Mouse (Mus musculus) frontal cortex, postnatal 25 days (tissue): ENCODE results near the gene Ccdc13.
A peak's percentile ranks its signal among the peaks of the same experiment; 100 is the strongest.

Experiments
- DNase-seq, 2 experiments: peaks; one replicate each; pipeline ENCODE4 v3.0.0; 2022; ENCODE audit warnings: low spot score in 2 of 2

Ccdc13 gene

DNA sequence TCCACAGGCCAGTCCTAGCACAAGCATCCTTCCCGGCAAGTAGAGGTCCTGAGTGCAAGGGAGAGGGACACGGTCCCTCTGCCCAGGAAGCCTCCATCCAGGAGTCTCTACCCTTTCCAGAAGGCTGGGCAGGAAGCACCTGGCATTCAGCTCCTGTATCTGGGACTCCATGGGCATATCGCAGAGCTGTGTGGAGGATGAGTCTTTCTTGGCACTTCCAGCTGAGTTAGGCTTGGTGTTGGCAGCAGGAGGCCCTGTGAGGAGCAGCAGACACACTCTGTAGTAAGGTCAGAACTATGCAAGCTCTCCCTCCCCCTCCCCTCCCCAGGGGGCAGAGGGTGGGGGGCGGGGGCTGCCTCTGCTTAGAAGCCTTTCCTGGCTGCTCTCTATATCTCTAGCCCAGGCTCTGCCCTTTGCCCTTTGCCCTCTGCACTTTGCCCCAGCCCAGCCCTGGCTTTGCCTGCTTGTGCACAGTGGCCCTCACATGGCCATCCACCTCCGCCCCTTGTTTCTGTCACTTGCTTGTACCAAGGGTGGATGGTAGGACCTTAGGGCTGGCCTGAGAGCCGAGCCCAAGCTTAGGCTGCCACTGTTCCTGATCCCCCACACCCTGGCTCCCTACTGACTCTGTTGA is 40.3 kb downstream of the Ccdc13 start:
- no peak for DNase-seq

DNA sequence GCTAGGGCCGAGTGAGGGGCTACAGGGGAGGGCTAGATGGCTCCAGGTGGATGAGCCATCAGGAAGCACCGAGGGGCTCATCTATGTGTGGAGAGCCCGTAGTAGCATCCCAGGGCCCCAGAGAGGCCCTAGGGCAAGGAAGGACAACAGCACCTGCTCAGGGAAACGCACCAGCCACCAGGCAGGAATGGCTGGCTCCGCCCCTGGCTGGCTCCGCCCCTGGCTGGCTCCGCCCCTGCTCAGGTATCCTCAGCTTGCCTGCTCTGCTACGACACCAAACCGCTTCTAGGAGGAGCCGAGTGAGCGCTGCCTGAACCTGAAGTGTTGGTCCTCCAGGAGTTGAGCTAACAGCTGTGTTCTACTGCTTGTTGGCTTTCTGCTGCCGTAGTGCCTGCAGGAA is 41.5 kb downstream of the Ccdc13 start:
- DNase-seq, result no peak

DNA sequence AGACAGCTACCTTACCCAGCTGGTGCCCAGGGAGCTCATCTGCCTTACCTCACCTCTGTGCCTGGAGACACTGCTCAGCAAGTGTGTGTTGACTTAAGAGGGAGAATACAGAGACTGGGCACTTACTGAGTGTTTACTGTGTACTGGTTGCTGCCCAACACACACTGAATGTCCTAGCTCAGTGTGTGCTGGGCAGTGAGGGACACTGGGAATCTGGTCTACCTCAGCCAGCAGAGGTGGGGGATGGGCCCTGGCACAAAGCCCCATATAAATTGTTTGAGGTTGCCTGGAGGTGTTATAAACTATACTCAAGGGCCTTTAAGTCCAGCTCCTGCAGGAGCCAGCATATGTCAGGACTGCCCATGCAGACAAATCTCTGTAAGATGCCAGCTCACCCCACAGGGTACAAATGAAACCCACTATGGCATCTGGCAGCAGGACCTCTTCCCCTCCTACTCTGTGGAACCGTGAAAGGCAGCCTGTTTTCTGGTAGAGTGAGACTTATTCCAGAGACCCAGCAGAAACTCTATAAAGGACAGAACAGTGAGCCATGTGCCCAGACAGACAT is 44.2 kb downstream of the Ccdc13 start:
- no peak for DNase-seq

DNA sequence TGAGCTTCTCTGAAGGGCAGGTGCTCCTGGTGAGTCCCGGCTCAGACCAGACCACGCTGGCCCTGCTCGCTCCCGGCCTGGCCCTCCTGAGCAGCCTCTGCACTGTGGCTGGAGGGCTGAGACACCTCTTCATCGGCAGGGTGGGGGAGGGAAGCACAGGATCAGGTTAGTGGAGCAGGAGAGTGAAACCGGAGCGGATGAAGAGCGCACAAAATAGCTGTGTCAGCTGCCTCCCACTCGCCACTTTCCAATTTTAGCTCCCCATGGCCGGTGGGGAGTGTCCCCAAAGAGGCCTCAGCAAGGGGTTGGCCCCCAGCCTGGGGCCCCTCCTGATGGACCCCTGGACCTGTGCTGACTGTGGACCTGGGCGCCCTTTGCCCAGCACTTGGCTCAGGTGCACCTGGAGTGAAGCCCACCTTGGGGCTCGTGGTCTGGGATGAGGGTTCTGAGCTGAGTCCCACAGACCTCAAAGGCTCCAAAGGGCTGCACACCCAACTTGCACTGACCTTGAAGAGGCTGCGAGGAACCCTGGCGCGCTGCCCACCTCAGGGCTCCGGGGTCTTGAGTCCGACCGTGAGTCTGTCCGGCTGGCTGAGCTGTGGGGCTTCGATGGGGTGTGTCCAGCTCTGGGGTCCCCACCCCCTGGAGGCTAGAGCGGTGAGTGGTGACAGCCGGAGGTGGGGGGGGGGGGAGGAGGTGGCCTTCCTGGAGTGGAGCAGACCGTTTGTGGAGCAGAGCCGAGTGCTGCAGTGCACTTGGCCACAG is 47.3 kb downstream of the Ccdc13 start, which contains the start of gene Hhatl:
Gene Hhatl, minus strand, starts transcription at position 751 of the 765 bp plus-strand sequence.
- no peak for DNase-seq

DNA sequence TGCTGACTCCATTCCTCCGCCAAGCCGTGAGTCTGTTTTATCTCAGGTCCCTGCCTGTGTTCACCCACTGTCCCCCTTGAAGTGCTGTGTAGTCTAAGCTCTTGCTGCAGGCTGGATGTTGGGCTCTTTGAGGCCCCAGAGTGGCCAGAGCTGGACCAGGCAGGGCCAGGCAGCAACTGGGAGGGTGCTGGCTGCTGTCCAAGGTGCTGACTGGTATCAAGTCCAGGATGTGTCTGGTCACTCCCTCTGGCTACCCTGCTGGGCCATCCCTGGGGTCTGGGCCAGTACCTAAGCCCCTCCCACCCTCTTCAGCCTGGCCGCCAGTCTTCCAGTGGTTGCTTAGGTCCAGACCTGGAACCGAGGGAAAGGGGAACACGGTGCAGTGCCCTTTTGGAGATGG is 48.1 kb downstream of the Ccdc13 start:
- no peak for DNase-seq

DNA sequence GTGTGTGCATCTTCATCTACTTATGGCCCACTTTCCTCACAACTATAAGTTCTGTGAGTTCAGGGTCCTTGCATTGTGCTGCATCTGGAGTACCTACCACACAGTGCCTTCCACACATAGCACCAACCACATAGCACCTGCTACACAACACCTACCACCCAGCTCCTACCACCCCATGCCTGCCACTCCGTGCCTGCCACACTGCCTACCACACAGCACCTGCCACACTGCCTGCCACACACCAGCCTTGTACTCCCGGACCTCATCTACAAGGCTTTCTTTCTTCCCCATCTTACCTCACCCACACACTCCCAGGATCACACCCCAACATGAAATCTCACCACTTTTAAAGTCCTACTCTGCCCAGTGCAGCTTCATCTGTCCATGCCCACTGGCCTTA is 52.9 kb downstream of the Ccdc13 start:
- DNase-seq, result no peak

DNA sequence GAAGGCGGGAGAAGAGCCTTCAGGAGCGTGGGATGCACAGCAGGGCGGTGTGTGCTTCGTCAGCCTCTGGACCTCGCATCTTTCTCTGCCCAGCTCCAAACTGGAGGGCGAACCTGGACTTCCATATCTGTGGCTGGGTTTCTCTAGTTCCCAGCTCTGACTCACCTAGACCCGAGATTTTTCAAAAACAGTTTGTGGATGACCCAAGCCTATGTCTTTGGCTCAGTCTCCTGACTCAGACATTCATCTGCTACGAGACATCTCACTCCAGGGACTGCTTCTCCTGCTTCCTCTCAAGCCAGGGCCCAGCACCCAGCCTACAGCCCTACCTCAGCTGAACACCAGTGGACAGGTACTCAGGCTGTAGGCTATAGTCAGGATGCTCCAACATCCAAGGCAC is 54.0 kb downstream of the Ccdc13 start:
- no peak for DNase-seq

DNA sequence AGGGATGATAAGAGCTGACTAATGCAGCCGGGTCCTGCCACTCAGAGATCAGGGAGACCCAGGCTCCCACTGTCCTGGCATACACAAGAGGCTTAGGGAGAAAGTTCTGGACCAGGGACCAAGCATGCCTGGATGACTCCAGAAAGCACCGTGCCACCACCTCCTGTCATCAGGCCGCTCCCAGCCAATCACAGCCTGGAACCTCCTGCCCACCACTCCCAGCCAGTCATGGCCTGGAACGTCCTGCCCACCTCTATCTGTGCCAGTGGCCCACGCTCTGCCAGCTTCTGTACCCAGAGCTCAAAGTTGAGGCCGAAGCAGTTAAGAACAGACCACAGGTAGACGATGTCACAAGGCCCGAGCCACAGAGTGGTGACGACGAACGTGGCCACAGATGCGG is 54.5 kb downstream of the Ccdc13 start:
- no peak for DNase-seq

DNA sequence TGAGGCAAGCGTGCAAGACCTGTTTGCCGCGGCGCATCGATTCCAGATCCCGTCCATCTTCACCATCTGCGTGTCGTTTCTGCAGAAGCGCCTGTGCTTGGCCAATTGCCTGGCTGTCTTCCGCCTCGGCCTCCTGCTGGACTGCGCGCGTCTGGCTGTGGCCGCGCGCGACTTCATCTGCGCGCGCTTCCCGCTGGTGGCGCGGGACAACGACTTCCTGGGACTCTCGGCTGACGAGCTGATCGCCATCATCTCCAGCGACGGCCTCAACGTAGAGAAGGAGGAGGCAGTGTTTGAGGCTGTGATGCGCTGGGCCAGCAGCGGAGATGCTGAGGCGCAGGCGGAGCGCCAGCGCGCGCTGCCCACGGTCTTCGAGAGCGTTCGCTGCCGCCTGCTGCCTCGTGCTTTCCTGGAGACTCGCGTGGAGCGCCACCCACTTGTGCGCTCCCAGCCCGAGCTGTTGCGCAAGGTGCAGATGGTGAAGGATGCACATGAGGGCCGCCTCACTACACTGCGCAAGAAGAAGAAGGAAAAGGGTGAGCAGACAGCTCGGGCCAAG is 61.1 kb downstream of the Ccdc13 start:
- DNase-seq, result peak in 1 of 2 experiments; percentile 60

DNA sequence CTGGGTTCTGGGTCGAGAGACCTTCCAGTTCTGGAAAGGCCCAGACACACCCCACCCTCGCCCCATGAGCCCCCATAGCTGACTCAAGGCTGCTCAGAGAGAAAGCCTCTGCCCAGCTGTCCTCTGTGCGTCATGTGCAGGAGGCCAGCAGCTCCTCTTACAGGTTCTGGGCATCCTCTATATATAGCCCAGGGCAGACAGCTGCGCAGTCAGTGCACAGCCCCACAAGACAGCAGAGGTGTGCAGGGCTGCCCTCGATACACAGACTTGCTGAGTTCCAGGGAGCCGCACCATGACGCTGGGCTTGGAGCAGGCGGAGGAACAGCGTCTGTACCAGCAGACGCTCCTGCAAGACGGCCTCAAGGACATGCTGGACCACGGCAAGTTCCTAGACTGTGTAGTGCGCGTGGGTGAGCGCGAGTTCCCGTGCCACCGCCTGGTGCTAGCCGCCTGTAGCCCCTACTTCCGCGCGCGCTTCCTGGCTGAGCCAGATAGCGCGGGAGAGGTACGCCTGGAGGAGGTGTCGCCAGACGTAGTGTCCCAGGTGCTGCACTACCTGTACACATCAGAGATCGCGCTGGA is 61.7 kb downstream of the Ccdc13 start, which contains the start of gene Klhl40:
Gene Klhl40, plus strand, starts transcription at position 124 of the 582 bp plus-strand sequence.
- no peak for DNase-seq

DNA sequence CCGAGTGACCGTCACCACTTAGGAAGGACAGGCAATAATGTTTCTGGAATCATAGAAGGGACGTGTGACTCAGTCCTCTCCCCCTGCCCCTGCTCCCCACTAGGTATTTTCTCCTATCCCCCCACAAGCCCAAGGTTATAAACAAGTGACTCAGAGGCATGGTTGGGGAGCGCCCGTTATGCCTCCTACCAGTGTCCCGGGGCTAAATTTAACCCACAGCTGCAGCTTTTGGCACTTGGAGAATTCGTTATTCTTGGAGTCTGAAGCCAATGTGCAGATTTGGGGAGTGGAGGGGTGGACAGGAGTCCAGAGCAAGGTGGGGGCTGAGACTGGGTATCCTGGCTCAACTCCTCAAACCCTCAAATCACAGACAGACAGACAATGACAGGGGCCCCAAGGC is 62.8 kb downstream of the Ccdc13 start:
- no peak for DNase-seq

DNA sequence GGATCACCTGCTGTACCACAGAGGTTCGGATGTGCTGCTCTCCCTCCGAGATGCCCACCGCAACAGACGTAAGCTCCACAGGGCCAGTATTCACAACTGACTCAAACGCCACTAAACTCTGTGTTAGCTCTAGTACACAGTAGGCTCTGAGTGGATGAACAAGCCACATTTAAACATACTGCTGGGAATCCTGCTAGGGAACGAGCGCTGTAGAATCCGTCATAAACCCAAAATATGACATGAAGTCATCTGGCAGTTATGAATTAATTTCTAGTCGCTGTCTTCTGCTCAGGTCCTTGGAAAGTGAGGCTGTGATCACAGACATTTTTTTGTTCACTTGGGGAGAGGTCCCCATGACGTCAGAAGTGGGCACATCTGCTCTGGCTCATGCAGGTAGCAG is 63.3 kb downstream of the Ccdc13 start:
- DNase-seq, result no peak

DNA sequence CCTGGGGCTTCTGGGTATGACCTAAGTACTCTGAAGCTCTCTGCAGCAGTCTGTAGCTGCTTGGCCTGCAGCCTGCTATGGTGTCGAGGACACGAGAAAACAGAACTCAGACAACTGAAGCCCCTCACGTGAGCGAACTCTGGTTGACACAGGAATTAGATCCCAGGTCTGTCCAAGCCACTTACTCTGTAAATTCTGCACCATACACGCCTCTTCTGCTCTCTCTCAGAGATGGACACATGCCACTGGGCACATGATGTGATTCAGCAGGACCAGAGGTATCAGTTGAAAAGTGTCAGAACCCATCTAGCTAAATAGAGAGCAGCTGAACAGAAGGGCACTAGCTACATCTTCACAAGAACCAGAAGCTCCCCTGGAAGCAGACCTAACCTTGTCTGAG is 66.8 kb downstream of the Ccdc13 start:
- DNase-seq, result no peak

DNA sequence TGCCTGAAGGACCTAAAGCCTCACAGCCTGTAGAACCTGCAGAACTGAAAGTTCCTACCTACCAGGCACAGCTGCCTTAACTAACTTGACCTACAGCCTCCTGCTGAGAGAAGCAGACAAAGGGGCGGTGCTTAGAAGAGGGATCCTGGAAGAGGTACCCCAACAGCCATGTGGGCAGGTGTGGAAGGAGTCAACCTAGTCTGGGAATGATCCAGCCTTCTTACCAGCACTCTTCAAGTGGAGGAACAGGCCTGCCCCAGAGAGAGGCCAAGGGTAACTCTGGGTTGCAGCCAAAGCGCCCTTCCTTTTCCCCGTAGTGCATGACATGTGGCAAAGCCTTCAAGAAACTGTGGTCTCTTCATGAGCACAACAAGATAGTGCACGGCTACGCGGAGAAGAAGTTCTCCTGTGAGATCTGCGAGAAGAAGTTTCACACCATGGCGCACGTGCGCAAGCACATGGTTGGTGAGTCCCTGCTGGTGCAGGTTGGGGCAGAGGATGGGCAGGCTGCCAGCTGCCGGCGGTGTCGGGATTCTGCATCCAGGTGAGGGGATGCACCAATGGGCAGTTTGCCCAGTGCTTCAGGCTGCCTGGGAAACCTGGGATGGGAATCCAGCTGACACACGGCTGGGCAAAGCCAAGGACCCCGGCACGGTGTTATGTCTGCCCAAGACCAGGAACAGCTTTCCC is 74.0 kb downstream of the Ccdc13 start:
- no peak for DNase-seq

DNA sequence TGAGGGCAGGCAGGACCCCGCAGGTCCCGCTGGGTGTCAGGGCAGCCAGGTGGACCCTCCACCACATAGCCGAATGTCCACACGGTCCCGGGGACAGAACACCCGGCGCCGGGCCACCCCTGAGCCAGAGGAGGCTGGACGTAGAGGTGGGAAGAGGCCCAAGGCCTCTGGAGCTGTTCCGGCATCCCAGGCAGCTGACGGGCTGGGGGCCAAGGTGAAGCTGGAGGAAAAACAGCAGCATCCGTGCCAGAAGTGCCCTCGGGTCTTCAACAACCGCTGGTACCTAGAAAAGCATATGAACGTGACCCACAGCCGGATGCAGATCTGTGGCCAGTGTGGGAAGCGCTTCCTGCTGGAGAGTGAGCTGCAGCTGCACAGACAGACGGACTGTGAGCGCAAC is 75.5 kb downstream of the Ccdc13 start:
- DNase-seq, result no peak

DNA sequence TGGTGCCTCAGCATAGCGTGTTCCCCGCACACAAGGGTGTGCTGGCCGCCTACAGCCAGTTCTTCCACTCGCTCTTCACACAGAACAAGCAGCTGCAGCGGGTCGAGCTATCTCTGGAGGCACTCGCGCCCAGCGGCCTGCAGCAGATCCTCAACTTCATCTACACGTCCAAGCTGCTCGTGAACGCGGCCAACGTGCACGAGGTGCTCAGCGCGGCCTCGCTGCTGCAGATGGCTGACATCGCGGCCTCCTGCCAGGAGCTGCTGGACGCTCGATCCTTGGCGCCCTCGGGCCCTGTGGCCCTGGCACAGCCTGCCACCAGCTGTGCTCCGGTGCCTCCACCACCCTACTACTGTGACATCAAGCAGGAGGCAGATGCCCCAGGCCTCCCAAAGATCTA is 76.5 kb downstream of the Ccdc13 start:
- no peak for DNase-seq

DNA sequence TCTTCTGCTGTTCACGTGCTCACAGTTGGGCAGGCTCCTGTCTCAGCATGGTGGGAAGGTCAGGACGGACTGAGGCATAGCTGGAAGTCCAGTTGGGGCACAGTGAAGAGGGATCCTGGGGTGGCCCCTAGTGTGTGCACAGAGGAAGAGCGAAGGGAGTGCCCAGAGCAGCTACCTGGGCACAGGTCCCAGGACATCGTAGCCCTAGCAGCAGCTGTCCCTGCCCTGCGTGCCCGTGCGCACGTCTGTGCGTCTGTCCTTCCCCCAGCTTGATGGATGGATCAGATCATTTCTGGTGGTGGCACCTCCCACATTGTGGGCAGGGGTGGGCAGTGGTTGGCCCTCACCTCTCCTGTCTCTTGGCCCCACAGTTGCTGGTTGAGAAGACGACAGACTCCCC is 77.0 kb downstream of the Ccdc13 start:
- DNase-seq, result no peak

DNA sequence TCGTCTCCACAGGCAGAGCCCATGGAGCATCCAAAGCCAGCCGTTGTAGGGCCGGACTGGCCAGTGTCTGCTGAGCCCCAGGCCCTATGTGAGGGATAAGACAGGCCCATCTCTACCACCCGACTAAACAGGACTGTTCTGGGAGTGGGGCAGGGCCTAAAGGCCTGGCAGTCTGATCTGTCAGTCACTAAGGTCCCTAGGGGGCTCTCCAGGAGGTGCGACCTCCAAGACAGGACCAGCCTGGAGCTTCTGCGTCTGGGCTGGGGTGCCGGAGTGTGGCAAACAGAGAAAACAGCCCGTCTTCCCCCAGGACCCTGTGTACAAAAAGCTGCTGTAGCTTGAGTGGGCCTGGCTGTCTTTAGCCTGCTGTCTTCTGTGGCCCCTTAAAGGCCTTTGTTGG is 77.5 kb downstream of the Ccdc13 start:
- DNase-seq, result no peak

DNA sequence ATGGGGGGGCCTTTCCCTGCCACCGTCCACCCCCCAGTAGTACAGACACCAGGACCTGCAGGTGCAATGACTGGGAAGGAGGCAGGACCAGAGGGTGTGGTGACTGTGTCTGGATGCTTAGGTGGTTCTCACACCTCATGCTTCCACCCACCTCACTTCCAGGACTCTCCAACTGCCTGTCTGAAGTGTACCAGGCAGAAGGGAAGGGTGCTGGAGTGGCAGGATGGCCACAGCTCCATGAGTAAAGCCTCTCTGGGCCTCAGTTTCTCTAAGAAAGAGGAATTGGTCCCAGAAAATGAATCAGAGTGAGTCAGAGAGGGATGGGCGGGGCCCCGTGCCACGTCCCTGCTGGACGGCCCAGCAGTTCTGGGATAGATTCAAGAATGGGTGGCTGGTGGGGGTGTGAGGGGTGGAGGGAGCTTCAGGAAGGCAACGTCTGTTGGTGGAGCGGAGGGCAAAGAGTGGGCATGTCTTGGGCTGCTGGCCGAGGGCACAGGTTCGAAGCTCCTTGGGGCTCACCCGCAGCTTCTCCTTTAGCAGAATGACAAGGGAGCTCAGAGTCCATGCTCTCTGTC is 78.1 kb downstream of the Ccdc13 start:
- DNase-seq, result no peak

DNA sequence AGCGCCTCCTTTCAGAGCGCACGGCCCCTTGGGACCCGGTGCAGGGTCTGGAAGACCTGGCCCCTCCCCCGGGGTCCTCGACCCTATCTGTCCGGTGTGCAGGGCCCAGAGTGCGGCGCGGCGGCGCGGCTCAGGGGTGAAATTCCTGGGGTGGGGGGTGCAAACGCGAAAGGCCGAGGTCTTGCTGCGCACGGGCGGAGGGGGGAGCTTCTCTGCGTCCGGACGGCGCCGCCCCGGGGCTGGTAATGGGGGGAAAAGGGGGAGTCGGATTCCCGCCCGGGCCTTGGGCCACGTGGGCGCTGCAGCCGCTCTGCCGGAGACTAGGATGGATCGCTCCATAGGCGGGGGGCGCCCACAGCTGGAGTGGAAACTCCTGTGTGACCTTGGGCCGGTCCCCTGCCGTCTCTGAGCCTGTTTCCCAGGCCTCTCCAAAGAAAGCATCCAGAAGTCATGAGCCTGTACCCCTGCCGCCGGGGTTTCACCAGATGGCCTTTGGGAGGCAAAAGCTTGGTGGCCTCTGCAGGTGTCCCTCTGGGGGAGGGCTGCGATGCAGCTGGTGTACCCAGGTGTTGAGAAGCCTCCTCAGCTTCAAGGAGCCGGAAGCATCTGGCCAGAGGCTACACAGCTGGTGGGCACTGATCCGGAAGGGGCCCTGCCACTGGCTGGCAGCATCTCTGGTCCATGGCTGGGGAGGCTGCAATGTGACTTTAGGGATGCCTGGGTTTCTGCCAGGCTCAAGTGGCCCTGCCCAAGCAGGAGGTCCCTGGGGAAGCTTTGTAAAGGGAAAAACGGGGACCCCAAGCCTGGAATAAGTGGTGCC is 78.8 kb downstream of the Ccdc13 start:
- peak in 1 of 2 experiments; percentile 43 for DNase-seq
